Mouse (Mus musculus) adrenal gland, adult 8-10 months (tissue): ENCODE results near the gene Morn2. TPM values are rescaled to one million over a fixed set of nuclear protein-coding genes. Genes with fewer than 3 reads are reported as not detected.
"Not testable (repeated sequence)": the region's sequence is repeated elsewhere in the genome, so short reads cannot be mapped to it uniquely, and the experiment has no call there.

ENCODE experiments used
- DNase-seq: peaks from one replicate; pipeline ENCODE4 v3.0.0; 2022
- total RNA-seq, 4 experiments: library from RNA; stranded (reverse); gene quantifications; 2 replicates each; pipeline ENCODE4 v1.2.4; 2022

Gene Morn2
- total RNA-seq: 10 to 100 TPM; 15.5 to 27.5 (median 19.9) TPM

DNA sequence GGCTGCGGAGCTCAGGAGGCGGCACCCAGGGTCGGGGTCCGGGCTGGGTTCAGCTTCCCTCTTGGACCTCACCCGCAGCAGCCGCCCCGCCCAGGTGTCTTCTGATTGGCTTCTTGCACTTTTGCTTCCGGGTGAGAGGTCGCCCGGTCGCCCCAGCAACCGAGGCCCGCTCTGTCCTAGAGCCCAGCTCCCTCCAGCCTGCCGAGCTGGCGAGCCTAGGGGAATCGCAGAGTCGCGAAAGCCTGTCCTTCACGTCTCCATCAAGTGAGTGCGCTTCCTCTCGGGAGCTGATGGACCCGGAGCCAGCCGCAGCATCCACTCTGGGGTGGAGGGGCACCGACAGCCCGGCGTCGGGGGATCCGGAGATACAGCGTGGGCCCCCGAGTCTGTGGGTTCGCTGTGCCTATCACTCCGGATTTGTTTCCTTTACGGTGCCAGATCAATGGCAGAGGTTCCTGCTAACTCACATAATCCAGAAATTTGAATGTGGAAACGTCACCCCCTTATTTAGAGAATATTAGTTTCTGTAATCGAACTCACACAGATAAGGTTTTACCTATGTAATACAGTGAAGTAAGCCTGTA lies at the start of gene Morn2, which contains the start of gene Dhx57:
Morn2 (plus strand) TSS at position 130 of the 584 bp plus-strand sequence.
Dhx57 (minus strand) TSS at position 403 of the 584 bp plus-strand sequence.
- DNase-seq: peak; percentile 97

DNA sequence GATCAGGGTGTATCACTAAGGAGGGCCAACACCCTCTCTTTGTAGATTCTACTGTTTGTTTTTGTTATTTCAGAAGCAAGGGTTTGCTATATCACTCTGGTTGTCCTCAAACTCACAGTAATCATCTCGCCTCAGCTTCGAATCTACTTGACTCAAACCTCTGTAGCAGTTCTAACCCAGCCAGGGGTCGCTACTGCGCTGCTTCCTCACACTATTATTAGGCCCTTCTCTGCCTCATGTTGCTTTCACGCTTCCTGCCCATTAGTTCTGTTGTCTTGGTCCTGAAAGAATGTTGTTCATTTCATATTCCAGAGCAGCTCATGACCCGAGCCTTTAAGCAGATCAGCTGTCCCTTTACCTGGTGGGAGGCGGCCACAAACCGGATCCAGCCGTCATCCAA lies 48.4 kb upstream of the Morn2 start:
- DNase-seq: no peak

DNA sequence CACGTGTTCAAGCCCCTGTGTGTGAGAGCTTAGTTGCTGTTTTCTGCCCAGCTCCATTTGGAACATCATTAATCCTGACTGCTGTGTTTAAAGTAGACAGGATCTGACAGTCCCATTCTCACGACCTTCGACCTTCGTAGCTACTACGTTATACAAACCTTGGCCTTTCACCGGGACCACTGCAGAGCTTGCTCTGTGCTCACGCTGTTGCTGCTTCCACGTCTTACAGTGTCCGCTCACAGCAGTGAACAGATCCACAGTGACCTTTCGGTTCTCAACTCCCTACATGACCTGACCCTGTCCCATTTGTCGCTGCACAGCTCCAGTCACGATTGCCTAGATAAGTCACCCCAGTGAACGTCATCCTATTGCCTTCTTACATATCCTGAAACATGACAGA lies 46.9 kb upstream of the Morn2 start:
- DNase-seq: no peak

DNA sequence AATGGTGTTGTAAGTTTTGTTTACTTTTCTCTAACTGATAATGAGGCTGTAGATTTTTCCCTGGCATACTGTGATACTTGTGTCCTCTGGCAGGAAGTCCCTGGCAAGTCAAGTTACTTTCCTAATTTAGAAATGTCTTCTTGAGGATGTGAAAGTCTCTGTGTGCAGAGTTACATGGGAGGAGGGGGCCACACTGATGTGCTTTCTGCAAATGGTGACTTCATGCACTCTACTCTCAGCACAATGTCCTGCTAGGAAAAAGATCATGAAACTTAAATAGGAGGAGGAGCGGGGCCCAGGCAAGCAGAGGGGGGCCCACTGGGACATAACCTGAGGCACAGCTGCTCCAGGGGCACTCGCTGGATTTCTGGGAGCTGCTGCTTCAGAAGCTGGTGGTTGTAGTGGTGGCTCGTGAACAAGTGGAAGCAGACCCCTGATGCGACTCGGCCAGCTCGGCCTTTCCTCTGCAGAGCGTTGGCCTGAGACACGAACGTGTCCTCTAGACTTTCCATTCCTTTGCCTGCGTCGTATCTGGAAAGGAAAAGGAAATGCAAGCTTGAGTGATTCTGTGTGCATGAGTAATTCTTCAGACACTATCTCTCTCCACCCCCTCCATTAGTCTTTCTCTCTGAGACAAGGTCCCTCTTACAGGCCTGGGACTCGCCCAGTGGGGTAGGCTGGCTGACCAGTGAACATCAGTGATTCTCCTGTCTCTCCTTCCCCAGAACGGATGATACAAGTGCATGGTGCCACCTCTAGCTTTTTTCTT lies 37.1 kb upstream of the Morn2 start:
- DNase-seq: no peak

DNA sequence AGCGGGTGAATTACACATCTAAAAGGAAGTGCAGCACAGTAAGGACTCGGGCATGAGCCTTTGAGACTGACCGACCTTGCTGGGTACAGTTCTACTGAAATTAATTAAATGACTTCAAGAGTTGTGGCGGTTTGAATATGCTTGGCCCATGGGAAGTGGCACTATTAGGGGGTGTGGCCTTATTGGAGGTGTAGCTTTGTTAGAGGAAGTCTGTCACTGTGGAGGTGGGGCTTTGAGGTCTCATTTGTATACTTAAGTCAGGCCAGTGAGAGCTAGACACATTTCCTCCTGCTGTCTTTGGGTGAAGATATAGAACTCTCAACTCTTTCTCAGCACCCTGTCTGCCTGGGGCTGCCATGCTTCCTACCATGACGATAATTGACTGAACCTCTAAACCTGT lies 35.6 kb upstream of the Morn2 start:
- DNase-seq: no peak

DNA sequence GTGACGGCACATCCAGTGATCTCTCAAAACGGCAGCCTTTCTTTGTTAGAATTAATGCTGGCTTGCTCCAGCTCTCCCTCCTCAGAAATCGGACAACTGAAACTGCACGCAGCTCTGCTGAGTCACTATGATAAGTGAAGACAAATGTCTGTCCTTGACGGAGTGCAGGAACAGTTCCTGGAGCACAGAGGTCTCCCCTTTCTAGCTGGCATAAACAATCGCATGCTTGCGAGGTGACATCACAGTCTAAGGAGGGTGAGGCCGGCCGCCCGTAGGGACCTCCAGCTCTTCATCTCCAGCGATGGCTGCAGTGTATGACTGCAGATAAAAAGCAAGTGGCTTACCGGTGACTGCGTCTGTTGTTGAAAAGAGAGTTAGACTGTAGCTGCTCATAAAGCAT lies 34.8 kb upstream of the Morn2 start:
- peak; percentile 89 for DNase-seq

DNA sequence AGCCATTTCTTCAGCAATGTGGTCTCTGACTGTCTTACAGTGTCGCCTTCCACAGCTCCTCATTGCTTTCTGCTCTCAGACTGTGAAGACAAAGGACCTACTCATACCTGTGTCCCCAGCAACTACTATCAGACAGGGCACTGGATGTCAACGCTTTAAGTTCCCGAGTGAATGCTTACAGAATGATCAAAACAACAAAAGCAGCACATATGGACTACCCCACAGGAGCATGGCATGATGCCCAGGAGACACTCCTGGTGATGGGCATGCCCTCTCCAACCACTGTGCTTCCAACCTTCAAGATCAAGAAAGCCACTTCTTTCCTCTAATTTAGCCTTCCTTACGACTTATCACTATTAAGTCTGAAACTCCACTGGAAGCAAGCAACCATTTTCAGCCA lies 22.9 kb upstream of the Morn2 start:
- DNase-seq: no peak

DNA sequence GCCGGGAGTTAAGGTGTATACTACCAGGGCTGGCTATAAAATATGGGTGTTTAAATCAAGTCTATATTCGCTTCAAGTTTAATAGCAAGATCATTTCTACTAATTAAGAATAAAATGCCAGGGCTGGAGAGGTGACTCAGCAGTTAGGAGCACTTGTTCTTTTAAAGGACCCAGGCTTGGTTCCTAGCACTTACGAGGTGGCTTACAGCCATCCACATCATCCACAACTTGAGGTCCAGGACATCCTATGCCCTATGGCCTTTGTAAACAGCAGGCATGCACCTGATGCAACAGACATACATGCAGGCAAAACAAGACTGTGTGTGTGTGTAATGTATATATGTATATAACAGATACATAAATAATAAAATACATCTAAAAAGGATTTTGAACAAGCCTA lies 21.9 kb upstream of the Morn2 start:
- no peak for DNase-seq

DNA sequence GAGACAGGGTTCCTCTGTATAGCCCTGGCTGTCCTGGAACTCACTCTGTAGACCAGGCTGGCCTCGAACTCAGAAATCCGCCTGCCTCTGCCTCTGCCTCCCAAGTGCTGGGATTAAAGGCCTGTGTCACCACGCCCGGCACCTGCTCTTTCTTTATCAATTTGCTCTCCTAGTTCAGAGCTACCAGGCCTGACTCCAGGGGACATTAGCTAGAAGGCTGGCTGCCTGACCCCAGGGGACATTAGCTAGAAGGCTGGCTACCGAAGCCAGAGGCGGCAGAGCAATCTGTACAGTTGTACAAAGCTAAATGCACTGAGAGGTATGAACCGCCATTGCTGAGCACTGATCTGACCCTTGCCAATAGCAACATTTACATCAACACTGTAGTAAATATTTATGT lies 19.4 kb upstream of the Morn2 start:
- DNase-seq: not testable (repeated sequence)

DNA sequence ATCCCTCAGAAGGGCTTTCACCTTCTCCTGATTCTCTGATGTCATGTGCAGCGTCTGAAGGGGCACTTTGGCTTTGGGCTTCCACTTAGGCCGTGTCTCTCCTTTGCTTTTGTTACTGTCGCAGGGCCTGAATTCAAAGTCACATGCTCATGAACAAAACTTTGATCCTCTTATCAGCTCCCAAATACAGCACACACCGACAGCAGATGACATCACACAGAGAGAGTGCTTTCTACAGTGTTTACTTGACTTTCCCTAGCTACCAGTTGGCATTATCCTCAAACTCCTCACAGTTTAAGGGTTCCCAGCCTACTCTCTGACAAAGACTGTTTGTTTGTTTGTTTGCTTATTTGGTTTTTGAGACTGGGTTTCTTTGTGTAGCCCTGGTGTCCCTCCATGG lies 11.7 kb upstream of the Morn2 start:
- no peak for DNase-seq

DNA sequence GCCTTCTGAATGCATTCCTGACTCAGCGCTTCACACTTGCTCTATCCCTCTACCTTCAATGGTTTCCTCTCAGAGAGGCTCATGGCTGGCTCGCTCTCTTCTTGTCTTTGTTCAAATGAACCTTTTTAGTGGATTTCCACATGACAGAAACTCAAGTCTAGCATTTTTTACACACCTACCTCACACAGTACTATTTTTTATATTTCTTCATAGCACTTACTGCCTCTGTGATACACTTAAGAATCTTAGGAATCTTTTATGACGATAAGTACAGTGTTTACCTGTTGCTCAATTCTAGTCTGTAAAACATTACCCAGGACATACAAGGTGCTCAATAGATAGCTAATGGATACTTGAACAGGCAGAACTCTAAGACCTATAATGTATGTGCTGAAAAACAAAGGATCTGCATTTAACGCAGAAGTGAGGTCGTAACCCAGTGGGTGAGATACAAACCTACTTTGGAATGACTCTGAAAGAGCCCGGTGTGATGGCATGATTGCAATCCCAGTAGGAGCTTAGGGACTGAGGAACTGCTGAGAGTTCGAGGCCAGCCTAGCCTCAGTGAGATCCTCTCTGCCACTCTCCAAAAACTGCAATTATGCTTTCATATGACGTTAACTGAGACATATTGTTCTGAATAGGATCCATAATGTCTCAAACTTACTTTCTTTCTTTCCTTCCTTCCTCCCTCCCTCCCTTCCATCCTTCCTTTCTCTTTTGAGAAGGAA lies 10.5 kb upstream of the Morn2 start:
- no peak for DNase-seq

DNA sequence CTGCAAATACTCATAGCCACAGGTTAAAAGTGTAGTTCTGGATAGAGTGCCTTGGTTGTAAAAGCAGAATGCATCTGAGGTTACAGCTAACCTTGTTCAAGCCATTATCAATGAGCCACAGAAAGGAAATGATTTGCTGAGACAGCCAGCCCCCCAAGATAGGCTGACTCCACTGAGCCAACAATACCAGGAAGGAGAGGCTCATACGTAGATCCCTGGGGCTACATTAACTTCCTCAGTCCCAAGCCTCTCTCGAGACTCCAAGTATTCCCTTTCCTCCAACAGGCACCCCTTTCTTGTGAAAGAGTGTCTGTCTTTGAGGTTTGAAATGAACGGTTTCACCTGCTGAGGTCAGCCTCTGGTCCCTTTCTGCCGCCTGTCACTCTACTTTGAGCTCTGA lies 5.6 kb upstream of the Morn2 start:
- DNase-seq: no peak

DNA sequence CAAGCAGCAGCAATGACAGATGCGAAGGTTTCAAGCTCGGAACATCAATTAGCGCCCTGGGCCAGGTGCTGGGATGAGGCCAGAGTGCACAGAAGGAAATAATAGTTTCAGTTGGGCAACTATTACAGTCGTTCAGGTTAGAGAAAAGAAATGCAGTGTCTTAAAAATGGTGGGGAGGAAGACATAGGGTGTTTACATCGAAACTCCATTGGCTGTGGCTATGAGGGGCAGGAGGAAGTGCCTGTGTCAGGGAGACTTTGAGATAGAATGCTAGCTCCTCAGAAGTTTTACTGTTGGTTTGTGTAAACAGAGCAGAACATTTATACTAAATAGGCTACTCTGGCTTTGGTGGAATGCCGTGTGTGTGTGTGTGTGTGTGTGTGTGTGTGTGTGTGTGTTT lies 2.0 kb upstream of the Morn2 start:
- no peak for DNase-seq

DNA sequence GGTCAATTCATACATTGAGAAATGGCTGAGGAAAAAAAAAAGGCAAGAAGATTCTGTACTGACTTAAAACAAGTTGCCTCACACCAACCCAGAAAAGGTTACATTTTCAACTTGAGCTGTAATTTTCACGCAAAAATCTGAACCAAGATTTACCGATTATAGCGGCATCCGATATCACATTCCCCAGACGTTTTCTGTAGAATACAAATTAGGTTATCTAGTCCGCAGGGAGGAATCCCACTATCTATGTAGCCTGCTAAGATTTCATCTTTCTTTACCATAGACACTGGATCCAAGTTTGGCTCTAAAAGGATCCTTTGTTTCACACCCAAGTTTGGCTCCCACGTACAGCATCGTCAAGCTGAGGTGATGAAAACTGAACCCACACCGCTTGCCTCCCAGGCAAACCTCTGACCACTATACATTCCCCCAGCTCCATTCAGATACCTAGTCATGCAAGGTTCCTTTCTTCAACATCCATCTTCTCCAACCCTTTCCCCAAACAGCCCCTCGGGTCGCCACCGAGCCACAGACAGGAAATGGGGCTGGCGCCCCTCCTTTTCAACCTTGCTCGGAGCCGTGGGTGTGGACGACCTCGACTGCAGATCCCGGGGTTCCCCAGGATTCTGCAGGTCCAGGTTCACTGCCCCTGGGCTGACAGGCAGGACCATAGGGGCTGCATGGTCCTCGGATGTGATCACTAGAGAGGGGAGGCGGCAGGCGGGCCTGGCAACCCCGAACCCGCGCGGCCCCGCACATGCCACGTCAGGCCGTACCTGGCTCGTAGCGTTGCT lies 526 bp upstream of the Morn2 start:
- DNase-seq: no peak

DNA sequence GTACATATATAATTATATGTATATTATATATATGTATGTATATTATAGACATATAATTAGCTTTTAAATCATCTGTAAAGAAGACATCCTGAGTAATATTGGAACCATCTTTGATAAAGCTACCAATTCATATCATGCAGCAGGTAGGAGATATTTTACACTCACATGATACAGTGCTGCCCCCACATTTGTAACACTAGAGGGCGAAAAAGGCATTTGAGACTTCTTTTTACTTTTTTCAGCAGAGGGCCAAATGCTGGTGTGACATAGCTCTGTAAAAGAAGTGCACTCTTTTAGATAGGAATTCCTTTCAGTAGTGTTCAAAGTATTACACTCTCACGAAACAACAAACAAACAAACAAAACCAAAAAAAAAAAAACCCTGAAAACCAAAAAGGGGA lies 1.1 kb downstream of the Morn2 start:
- peak; percentile 14 for DNase-seq

DNA sequence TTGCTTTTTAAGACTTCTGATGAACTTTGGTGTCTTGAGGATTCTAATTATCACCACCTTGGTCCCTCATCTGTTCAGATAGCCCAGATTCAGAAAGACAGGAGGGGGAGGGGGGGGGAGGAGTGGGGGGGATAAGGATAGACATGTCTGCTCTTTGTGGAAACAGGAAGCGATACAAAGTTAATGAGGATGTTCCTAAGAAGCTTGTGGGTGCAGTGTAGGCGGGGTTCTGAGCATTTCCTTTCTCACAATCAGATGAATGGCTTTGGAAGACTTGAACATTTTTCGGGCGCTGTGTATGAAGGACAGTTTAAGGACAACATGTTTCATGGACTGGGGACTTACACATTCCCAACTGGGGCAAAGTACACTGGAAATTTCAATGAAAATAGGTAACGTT lies 5.3 kb downstream of the Morn2 start:
- no peak for DNase-seq

DNA sequence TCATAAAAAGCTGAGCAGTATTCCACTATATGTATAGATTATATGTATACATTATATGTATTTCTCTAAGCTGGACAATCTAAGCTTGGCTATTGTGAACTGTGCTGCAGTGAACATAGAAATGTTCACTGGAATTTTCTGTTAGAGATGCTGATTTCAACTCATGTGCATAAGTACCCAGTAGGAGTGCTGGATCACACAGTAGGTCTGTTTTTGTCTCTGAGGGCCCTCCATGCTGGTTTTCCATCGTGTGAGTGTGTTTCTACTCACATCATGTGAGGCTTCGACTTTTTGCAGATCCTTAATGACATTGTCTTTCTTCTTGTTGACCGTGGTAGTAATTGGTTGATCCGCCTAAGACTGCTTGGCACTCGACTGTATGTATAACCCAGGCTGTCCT lies 8.8 kb downstream of the Morn2 start:
- DNase-seq: no peak

DNA sequence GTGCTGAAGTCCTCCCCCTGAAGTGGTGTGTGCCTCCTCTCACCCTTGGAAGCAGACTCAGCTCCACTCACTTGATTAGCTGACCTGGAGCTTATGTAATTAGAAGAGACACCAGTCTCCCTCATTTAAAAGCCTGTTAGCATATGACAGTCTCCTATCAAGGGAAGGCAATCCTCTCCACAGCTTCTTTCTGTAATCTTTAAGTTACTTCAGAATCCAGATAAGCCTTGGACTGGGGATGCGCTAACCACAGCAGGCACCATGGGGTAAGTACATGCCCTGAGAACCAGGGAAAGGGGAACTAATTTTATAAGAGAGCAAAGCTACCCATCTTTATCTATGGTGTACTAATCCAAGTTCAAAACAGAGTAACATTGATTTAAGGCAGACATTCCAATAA lies 17.2 kb downstream of the Morn2 start, which contains the start of gene Arhgef33:
Arhgef33 (plus strand) TSS at position 157 of the 400 bp plus-strand sequence.
- DNase-seq: no peak

DNA sequence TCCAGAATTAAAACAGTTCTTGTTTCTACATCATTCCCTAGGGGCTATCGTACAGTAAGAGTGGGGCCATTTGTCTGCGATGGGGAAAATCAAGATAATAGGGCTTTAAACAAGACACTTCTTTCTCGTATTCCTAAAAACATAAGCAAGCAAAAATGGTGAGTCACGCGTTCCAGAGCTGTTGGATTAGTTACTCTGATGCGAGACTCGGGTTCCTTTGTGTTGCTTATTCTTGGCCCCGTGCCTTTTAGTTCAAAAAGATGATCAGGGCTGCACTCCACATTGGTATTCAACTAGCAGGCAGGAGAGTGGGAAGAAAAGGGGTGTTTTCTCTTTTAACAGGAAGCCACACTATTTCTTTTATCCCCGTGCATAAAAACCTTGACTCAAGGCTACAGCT lies 21.8 kb downstream of the Morn2 start:
- DNase-seq: no peak

DNA sequence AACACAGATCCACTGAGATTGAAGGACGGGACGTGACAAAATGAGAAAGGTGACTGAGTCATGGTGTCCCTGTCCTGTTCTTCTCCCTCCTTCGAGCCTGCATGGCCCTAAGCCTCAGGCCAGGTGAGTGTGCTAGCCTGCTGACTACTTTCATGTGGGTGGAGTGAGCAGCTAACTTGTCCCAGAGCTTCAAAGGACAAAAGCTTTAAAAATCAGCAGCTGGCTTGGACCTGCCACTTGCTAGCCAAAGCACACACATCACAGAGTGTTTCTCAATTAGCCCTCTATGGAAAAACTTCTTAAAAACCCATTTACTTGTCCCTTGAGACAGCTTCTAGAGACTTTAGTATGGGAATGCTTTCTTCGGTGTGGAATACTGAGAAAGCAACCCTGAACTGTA lies 22.4 kb downstream of the Morn2 start:
- no peak for DNase-seq

DNA sequence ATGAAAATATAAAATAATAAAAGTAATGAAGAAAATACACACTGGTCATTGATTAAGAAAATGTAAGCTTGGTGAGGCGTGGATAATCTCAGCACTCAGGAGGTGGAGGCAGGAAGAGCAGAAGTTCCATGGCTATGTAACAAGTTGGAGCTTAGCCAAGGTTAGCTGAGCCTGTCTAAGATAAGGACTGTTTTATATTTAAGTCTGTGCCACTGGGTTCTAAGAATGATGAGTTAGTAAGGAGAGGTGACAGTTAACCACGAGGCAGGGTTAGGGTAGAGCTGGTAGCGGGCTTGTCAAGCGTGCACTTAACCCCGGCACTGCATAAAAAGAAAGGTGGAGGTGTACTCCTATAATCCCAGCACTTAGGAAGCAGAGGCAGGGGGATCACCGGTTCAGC lies 32.2 kb downstream of the Morn2 start:
- DNase-seq: no peak

DNA sequence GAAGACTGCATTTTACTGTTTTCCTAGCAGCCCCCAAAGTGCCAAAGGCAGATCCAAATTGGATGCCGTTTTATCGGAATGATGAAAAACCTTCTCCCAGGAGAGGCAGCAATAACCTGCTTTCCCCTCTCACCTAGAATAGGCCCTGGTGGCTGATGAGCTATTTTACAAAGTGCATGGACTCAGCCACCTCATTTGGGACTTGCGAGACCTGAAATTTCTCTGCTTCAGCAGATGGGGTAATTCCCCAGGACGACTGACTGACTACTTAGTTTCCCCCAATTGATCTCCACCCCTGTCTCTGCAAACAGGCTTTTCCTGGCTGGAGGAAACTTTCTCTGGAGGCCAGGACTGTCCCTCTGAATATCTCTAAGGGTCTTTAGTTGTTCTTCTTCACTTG lies 33.0 kb downstream of the Morn2 start:
- no peak for DNase-seq

DNA sequence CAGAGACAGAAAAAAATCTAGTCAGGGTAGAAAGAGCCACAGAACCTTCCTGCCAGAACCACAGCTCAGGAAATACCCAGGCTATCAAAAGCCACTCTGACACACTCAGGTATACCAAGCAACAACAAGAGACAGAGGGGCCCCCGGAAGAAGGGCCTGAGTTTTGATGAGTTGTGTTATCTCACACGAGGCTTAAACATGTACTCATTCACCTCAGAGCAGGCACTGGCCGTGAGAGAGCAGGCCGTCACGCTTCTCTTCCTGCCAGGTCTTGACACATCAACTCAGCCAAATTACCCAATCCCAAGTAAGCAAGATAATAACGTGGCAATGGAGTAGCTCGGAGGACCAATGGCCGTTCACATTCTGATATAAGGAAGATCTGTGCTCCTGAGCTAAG lies 33.7 kb downstream of the Morn2 start:
- DNase-seq: no peak
